Mouse (Mus musculus) gastrocnemius, adult 2 months (tissue): Measurements from ENCODE around the gene Rap1b. TPM values are rescaled to one million over a fixed set of nuclear protein-coding genes. Genes with fewer than 3 reads are reported as not detected.

Source experiments
- DNase-seq: peaks from one replicate; pipeline ENCODE4 v3.0.0; 2022
- H3K27ac ChIP-seq: fragments of 200-600 bp; 2 replicates; pipeline ENCODE4 v1.8.1; 2022; ENCODE audit warnings: mild to moderate bottlenecking
- H3K4me3 ChIP-seq: fragments of 200-600 bp; 2 replicates; pipeline ENCODE4 v1.8.1; 2022; ENCODE audit warnings: mild to moderate bottlenecking, moderate library complexity
- CTCF ChIP-seq: fragments of 200-600 bp; IDR thresholded peaks from 2 replicates; pipeline ENCODE4 v1.8.1; 2022; ENCODE audit warnings: antibody characterized with exemption, mild to moderate bottlenecking, moderate library complexity
- intact Hi-C: fragments of 180-260 bp; cut with DNase I; formaldehyde crosslinking; loops from one replicate; pipeline ENCODE4 v1.15.1; 2025
- total RNA-seq, 2 experiments: library from RNA; stranded (reverse); gene quantifications; 2 replicates each; pipeline ENCODE4 v1.2.3; 2021

Rap1b gene
- total RNA-seq, 2 experiments from 2014 or later, result 18.6 to 26.4 TPM

DNA sequence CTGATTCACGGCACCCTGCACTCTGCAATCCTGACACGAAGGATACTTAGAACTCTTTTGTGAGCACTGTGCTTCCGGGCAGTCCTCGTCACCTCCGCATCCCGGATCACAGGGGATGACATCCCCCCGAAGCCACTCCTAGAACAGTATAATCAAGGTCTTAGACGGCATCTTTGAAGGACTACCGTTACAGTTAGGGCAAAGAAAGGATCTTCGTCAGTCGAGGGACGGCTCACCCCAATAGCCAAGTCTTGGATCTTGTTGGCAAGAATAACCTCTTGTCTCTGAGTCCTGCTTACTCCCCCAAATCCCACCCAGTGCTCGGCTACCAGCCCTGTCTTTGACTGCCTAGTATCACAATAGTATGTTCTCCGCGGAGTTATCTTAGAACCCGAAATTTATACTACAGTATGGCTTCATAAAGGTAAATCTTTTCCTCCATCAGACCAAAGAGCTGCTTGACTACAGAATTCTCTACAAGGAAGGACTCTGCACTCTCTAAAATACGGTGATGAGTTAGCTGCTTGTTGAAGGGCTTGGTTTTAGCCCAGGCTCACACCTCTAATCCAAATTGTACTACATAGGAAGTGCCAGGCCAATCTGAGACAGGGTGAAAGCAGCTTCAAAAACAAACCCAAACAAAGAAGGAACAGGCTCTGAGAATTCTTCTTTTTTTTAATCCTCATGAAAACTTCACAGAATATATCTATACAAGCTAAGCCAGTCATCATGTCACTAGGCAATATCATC lies 55.2 kb downstream of the Rap1b start:
- H3K4me3 ChIP-seq, result no peak overlapping the region
- intact Hi-C loops, result loop anchor here (5.0 to 10.0 kb wide), 2 partner anchors 43 to 324 kb away; partner anchors contain the start of gene Slc35e3

DNA sequence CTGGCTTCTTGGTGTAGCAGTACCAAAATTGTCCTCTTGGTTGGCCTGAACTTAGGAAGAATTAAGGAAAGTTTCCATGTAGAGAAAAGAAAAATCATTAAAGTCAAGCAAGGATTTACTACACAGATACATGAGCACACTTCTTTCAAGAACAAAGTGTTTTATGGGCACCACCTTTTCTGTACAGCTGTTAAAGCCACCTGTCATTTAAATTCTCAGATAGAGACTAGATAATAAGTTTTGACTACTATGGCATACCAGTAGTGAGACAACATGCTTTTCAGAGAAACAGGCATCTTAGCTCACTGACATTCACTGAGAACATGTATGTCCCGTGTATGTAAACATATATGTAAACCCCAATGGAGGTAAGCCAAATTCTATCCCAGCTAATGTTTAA lies 55.8 kb downstream of the Rap1b start:
- no peak for DNase-seq
- no peak for TF ChIP-seq CTCF
- intact Hi-C loops, result loop anchor here (5.0 to 10.0 kb wide), 2 partner anchors 43 to 325 kb away; partner anchors contain the start of gene Slc35e3

More for the DNA sequence above, 55.2 kb downstream of the Rap1b start:
- no peak overlapping the region for H3K27ac ChIP-seq
- no peak for TF ChIP-seq CTCF
- DNase-seq, result no peak

DNA sequence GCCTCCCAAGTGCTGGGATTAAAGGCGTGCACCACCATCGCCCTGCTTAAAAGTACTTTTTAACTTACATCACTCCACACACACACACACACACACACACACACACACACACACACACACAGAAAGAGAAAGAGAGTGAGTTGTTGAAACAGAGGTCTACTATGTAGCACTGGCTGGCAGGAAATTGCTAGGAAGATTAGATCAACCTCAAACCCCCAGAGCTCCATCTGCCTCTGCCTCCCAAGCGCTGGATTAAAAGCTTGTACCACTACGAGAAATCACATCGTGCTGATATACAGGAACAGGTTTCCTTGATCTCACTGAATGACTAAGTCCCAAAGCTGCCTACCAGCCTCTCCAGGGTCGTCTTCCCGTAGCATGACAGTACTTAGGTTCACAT lies 61.2 kb downstream of the Rap1b start:
- Histone ChIP-seq H3K27ac (no peak overlapping the region), H3K4me3 (no peak overlapping the region)
- no peak for TF ChIP-seq CTCF
- no peak for DNase-seq
- intact Hi-C loops, result no loop called here

More for the DNA sequence above, 55.8 kb downstream of the Rap1b start:
- H3K4me3 ChIP-seq, result no peak overlapping the region
- H3K27ac ChIP-seq, result no peak overlapping the region

DNA sequence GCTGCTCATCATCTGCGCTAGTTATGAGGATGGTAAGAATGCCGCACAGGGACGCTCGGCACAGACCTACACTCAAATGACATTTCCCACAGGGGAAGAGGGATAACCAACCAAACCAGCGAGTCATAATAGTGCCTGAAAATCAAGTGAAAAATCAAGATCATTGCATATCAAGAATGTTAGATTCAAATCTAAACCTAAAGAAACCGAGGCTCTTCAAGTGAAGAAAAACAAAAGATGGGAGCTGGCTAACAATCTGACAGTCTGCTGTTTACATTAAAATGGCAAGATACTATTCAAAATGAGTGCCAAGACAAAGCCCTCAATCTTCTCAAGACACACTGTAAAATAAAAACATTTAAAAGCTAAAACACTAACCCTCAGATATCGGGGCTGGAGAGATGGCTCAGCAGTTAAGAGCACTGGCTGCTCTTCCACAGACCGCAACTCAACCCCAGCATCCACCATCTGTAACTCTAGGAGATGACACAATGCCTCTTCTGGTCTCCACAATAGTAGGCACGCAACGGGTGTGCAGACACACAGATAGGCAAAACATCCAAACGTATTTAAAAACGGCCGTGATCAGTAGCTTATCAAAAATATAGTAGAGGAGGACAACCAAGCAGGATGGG lies 61.9 kb downstream of the Rap1b start:
- no peak for TF ChIP-seq CTCF
- no peak overlapping the region for H3K4me3 ChIP-seq
- no peak overlapping the region for H3K27ac ChIP-seq
- intact Hi-C loops, result no loop called here
- no peak for DNase-seq

DNA sequence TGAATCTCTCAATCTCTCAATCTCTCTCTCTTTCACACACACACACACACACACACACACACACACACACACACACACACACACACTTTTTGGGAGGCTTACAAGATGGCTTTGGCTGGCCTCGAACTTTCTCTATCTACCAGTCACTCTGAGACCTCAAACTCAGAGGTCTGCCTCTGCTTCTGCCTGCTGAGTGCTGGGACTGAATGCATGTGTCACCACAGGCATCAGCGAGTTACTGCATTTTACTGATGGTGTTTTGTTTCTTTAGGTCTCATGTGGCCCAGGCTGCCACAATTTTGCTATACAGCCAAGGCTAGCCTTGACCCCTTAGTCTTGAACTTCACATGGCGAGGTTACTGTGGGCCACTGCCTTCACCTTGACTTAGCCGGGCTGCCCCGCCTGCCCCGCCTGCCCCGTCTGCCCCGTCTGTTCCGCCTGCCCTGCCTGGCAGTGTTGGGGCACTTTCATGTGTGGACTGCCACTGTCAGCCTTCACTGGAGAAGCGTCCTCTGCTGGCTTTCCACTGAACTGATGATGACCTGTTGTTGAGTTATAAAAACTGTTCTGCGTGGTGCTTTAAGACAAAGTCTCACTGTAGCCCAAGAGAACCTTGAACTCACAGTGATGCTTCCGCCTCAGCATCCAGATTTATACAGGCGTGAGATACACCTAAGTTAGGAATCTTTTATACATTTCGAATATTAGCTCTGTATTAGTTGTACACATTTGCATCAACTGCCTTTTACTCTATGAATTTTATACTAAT lies 63.2 kb downstream of the Rap1b start:
- no peak overlapping the region for H3K27ac ChIP-seq
- no peak overlapping the region for H3K4me3 ChIP-seq
- no peak for TF ChIP-seq CTCF
- no peak for DNase-seq
- intact Hi-C loops, result no loop called here

DNA sequence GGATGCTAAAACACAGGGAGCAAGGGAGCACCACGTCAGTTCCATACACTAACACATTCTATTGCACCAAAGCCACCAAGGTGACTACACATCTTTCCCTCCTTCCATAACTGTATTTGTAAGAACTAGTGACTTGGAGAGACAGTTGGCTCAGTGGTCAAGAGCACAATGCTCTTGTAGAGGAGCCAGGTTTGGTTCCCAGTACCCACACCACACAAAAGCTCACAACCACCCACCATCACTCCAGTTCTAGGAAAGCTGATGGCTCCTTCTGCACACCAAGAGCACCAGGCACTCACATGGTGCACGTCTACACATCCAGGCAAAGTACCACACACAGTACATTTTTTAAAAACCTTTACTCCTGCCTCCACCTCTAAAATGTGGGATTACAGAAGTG lies 63.8 kb downstream of the Rap1b start:
- no peak overlapping the region for H3K27ac ChIP-seq
- intact Hi-C loops, result no loop called here
- no peak for DNase-seq
- no peak overlapping the region for H3K4me3 ChIP-seq
- no peak for TF ChIP-seq CTCF

DNA sequence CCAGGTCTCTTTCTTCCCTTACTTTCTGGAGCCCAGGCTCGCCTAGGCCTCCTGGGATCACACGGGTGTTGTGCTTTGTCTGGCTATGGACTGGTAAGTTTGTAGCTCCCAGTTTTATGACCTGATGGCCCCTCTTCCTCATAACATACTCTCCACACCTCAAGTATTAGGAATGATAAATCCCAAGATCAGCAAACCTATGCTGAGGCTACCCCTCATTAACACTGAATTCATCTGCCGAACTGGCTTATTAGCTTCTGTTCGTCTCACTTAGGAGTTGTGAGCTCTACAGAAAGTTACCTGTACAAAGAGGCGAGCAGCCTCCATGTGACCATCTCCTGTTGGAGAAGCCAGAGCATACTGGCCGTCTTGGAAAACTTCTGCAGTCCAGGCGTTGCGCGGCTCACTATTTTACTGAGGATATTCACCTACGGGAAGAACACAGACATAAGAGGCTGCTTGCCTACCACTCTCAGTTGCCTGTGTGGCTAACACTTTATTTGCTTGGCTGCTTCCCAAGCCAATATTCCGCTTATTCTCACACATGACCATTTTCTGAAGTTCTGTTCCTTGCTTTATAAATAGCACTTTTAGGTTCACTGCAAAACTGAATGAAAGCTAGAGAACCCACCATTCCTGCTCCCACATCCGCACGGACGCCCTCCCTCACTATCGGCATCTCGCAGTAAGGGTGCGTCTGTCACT lies 64.7 kb downstream of the Rap1b start:
- H3K4me3 ChIP-seq, result no peak overlapping the region
- H3K27ac ChIP-seq, result no peak overlapping the region
- no peak for TF ChIP-seq CTCF

DNA sequence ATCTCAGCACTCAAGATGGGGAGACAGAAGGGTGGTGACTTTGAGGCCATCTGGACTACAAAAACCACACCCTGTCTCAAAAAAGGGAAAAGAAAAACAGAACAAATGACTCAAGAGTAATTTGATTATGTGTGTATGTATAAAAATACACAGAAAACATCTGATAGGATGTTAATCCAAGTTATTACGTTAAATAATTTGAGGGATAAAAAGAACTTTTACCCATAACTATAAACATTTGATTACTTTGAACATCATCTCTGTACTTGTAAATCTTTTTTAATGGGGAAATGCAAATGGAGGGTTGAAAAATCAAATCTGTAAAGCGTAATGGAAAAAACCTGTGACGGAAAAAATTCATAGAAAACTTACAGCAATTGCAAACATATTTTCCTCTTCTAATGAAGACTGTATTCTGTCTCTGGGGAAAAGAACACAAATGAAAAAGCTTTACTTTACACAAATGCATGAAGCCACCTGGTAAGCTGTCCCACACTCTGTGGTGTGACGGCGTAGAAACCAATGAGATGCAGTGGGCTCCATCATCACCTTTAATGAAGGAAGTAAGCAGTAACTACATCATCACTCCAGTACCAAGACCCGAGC lies 65.4 kb downstream of the Rap1b start:
- intact Hi-C loops, result no loop called here
- no peak overlapping the region for H3K4me3 ChIP-seq

More for the DNA sequence above, 64.7 kb downstream of the Rap1b start:
- intact Hi-C loops, result no loop called here
- no peak for DNase-seq

DNA sequence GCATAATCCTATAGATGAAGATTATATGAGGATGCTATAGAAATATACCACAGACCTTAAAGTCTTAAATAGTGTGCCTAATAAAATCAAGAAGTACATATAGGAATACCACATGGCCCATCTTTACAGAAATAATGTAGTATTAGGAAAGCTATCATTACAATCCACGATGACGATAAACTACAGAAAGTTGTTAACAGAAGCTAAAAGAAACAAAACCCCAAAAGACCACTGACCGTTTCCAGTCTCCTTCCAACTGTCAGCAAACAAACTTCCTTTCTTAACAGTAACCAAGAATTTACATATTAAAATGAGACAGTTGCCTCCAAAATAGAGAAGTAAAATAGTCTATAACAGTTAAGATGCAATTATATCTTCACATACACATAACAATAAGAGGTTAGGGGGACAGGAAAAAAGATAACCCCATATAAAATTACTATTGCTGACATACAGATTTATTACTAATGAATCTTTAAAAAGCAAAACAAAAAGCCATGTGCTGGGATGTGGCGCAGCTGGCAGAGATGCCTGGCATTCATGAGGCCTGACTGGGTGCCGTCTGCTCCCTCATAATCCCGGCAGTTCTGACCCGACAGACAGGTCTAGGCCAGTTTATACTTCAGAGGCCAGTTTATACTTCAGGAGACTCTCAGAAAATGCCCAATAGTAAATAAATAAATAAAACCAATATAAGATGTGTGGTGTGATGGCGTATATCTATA lies 66.1 kb downstream of the Rap1b start:
- no peak overlapping the region for H3K4me3 ChIP-seq
- intact Hi-C loops, result no loop called here
- DNase-seq, result no peak
- H3K27ac ChIP-seq, result no peak overlapping the region
- no peak for TF ChIP-seq CTCF

More for the DNA sequence above, 65.4 kb downstream of the Rap1b start:
- no peak for DNase-seq
- no peak for TF ChIP-seq CTCF
- H3K27ac ChIP-seq, result no peak overlapping the region

DNA sequence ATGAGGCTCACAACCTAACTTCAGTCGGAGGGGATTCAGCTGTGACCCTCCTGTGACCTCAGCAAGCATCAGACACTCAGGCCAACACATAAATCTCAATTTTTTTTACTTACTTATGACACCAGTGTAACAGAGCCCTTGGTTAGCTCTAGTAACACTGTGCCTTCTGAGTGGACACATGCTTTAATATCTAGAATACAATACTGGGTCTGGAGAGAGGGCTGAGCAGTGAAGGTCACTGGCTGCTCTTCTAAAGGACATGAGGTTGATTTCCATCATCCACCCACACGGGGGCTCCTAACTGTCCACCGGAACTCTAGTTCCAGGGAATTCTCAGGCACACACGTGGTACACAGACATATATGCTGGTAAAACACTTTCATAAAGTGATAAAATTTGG lies 66.9 kb downstream of the Rap1b start:
- Histone ChIP-seq H3K27ac (no peak overlapping the region), H3K4me3 (no peak overlapping the region)
- TF ChIP-seq CTCF, result no peak
- intact Hi-C loops, result no loop called here
- no peak for DNase-seq

DNA sequence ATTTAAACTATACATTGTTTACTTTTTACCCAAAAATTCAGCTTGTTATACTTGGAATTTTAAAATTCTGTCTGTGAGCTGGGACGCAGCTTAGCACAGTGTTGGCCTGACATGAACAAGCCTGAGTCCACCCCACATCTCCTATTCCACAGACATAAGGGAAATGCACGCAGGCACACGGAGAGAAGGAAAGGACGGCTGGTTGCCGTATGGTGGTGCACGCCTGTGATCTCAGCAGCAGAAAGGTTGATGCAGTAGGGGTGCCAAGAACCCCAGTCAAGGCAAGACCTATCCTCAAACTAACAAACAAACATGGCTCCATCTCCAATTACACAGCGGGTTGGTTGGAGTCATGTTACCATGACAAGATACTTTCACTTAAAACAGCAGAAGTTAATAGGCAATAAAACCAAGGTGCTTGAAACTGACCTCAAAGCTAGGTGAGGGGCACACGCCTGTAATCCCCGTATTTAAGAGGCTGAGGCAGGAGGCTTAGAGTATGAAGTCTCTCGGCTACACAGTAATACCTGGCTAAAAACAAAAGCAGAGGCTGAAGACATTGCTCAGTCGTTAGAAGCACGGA lies 67.4 kb downstream of the Rap1b start:
- DNase-seq, result no peak
- no peak for TF ChIP-seq CTCF
- no peak overlapping the region for H3K4me3 ChIP-seq
- no peak overlapping the region for H3K27ac ChIP-seq
- intact Hi-C loops, result no loop called here
